Mouse (Mus musculus) urinary bladder, postnatal 10 days (tissue): ENCODE data around the gene Mob1b.
A peak's percentile ranks its signal among the peaks of the same experiment; 100 is the strongest.

Experiments
- DNase-seq: peaks from one replicate; pipeline ENCODE4 v3.0.0; 2022; ENCODE audit warnings: low spot score

Gene Mob1b

DNA sequence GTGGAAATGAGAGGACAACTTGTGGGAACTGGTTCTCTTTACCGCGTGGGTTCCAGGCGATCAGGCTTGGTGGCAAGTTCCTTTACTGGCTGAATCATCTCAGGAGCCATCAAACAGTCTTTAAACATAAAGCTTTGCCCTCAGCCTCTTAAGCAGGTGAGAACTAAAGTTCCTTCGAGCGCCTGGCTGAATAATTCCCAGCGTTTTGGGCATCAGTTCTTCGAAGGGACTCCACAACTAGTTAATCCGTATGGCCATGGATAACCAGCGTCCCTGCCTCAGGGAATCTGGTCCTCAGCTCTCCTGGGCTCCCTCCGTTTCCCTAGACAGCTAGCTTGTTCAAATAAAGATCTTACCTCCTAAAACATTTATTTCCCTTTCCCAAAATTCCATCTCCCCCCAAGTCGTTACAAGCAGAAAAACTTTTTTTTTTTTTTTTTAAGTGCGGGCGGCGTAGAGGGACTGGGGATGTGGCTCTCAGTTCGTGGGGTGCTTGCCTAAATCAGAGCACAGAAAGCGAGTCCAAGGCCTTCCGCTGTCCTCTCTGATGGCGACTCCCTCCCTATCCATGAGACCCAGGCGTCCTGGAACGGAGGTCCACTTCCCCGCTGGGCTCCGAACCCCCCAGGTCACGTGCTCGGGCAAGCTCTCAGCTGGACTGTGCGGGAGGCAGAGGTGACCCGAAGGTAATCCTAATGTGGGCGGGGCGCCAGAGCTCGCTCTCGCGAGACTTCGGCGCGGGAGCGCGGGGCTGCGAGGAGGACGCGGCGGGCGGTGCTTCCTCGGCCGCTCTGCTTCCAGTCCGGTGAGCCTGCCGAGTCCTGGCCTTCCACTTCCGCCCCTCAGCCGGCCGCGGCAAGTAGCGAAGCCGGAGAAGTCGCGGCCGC, at the start of gene Mob1b:
TSS of gene Mob1b (plus strand) at position 740 of the 887 bp plus-strand sequence.
- peak; percentile 96 for DNase-seq

- DNase-seq, result no peak
These were observed 45.8 kb upstream of the Mob1b start for GRCm38 (mm10) chr5:88674703-88675442.

DNA sequence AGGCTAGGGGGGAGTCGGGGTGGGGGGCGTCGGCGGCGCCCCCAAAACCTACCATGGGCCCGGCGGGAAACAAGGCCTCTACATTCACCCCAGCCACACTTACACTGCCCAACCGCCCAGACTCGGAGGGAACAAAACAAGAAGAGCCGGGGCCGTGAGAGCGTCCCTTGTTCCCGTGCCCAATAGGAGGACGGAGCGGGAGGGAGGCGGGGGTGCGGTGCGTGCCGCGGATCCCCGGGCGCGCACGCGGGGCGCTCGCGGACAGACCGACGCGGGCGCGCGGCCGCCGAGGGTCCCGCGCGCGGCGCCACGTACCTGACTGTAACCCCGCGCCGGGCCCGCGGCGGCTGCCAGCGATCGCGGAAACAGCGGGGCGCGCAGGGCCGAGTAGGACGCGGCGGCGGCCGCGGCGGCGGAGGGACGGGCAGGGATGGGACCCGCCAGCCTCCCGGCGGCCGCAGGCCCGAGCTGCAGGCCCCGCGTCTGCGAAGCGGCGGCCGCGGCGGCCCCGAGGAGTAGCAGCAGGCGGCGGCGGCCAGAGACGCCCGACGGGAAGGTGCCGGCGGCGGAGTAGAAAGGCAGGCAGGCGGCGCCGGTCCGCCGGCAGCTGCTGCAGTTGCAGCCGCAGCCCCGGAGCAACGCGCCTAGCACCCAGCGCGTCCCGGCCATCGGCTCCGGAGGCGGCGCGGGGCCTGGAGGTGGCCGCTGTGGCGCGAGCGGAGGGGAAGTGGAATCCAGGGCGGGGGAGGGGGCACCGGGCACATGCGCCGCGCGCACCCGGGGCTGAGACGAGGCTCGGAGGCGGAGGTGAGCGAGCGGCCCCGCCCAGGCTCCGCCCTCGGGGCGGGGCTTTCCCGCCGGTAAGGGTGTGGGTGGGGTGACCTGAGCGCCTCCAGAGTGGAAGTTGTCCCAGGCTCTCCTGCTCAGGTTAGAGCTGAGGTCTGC, 44.9 kb upstream of the Mob1b start, which contains the start of gene Grsf1:
TSS of gene Grsf1 (minus strand) at position 729 of the 945 bp plus-strand sequence.
- DNase-seq, result peak; percentile 56

DNA sequence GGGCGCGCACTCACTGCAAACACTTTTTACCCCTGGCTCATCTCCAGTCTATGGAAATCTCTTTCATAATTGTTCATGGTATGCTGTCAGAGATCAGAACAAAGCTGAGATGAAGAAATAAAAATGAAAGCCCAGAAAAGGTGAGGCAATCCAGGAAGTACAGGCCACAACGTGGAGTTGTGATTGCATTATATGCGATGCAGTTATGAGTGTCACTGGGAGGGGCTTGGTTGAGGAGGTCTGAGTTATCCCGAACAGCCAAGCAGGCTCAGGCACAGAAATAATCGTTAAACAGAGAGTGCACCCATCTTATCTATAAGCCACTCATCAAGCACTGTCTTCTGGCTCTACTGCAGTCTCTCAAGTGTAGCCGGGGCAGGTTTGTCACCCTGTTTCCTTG, 41.7 kb upstream of the Mob1b start:
- DNase-seq, result no peak

GRCm38 (mm10) chr5:88679341-88679740, 41.3 kb upstream of the Mob1b start:
- no peak for DNase-seq

DNA sequence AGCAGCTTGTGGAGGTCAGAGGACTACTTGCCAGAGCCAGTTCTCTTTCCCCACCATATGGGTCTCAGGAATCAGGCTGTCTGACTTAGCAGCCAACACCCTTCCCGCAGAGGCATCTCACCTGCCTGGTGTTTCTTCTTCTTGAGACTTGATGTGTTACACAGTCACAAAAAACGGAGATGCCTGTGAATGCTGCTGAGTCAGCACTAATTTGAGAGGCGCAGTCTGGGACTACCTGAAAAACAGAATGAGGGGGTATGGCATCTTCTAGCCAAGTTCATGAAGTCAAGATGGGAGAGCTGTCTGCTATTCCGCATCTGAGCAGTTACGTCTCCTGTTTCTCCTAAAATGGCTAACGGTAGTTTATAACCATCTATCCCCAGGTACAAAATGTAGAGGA, 40.1 kb upstream of the Mob1b start:
- no peak for DNase-seq

DNA sequence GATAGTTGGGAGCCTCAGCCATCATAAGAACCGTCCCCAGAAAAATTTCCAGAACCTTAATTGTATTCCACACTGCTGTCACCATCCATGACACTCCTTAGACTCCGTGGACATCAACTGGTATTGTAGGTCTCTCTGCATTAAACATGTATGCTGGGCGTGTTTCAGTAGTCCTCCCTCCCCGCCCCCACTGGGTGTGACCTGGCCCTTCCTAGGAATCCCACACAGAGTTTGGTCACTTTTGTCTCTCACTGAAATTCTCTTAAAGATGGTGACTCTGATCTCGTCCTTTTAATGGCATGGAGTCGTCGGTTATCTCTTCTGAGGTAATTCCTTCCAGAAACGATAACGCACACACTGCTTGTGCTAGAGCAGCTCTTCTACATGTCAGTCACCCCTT, 36.9 kb upstream of the Mob1b start:
- no peak for DNase-seq

DNA sequence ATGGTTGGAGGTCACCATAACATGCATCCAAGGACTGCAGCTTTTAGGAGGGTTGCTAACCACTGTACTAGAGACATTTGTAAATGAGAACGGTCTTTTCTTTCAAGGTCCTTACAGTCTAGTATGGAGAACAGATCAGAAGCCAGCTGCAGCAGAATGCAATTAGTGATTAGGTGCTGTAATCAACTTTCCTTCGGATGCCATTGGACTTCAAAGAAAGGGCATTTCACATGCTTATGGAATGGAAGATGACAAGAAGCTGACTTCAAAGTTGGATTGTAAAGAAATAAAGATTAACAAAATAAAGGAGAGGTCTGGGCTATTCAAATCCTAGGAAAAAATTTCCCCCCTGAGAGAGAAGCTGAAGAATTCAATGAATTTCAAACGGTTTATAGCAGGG, 36.4 kb upstream of the Mob1b start:
- no peak for DNase-seq

- DNase-seq, result no peak
These were observed 35.3 kb upstream of the Mob1b start for GRCm38 (mm10) chr5:88685306-88685705.

DNA sequence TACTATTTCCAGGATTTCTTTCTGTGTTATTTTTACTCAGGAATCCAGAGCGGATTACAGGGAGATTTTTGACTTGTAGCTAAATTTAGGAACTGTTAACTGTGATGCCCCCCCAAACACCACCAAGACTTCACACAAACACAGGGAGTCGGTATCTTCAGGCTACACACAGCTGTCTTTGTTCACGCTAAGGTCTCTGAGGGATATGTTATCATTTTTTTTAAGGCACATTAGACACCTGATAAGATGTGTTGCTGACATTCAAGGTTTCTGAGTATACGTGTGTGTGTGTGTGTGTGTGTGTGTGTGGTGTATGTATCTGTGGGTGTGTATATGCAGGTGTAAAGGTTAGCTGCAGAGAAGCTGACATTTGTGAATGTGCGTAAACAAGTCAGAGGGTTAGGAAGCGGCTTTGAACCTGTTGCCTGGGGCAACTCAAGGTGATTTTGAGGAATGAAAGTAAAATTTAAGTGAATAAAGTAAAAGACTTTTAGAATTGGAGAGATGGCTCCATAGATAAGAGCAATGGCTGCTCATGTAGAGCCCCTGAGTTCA, 34.8 kb upstream of the Mob1b start:
- no peak for DNase-seq

DNA sequence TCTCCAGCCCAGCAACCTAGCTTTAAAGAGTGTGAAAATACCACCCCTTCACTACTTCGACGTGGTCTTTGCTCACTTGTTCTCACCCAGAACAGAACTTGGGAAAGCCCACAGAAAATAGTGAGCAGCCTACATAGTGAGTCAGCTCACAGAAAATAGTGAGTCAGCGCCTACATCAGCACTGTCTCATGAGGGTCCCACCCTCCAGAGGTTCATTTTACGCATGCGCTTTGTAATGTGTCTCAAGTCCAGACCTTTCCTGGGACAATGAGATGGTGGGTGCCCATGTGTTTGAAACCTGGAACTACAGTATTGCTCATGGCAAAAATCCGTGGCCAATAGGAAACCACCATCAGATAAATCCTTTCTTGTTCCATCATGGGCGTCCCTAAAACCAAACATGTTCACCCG, 32.7 kb upstream of the Mob1b start:
- DNase-seq, result no peak

DNA sequence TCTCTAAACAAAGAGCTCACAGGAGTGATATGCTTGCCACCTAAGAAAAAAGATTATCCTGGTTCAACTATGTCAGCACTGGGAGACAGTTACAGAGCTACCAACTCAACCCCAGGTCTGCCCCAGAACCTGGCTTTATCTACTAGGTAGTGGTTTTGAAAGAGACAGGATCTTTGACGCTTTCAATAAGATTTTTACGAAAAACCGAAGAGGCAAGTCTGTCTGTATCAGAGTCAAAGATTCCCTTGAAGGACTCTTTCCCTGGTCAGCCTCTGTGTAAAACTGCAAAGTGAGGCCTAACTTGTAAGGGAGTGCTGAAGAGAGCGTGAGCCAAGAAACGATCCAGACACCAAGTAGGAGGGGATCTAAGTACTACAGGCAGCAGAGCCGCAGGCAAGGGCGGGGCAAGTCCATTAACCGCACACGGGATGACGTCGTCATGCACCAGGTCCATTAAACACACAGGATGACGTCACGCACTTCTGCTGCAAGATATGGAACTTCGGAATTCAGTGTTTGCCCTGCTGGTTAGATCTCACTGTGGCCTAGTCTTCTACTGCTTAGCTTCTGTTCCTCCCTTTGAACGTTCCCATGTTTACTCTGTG, 32.0 kb upstream of the Mob1b start:
- DNase-seq, result no peak

DNA sequence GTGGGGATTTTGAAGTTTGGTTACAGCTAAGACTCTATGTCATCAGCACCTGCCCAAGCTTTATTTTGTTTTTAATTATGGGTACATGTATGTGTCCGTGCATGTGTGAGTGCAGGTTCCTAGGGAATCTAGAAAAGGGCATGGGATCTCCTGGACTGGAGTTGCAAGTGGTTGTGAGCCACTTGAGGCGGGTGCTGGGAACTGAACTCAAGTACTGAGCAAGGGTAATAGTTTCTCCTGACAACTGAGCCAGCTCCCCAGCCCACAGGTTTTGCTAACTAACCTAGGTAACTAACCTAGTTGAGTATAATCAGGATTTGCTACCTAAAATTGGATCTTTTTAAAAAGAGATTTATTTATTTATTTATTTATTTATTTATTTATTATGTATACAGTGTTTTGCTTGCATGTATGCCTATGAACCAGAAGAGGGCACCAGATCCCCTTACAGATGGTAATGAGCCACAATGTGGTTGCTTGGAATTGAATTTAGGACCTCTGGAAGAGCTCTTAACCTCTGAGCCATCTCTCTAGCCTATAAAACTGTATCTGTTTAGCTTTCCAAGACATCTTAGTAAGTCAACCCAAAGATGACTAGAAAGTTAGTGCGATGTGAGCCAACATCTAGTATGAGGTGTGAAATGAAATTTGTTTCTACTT, 31.2 kb upstream of the Mob1b start:
- DNase-seq, result no peak

GRCm38 (mm10) chr5:88690681-88691505, 29.8 kb upstream of the Mob1b start:
- no peak for DNase-seq

DNA sequence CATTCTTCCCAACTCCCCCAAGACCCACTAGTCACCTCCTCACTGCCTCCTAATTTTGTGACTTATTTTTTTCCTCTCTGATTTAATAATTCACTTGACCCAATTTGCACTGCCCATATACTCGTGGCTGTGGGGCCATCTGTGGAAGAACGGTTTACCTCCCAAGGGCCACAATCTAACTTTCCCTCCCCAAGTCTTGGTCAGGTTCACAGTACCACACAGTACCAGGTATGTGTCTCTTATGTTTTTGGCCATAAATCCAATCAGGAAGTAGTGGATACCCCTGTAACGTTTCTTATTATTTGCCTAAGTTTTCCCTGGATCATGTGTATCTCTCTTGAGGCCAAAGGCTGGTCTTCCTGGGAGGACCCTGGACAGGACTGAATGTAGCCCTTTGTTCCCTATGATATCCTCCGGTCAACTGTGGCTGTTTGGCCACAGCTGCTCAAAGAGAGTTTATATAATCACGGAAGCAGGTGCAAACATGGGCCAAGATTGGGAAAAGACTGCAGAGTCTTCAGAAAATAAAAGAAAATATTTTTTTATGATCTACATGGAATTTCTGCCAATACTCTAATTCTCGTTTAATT, 29.1 kb upstream of the Mob1b start:
- no peak for DNase-seq

- DNase-seq, result no peak
These were observed 28.1 kb upstream of the Mob1b start for GRCm38 (mm10) chr5:88692586-88692985.

- no peak for DNase-seq
These were observed 27.6 kb upstream of the Mob1b start for GRCm38 (mm10) chr5:88693057-88693456.

DNA sequence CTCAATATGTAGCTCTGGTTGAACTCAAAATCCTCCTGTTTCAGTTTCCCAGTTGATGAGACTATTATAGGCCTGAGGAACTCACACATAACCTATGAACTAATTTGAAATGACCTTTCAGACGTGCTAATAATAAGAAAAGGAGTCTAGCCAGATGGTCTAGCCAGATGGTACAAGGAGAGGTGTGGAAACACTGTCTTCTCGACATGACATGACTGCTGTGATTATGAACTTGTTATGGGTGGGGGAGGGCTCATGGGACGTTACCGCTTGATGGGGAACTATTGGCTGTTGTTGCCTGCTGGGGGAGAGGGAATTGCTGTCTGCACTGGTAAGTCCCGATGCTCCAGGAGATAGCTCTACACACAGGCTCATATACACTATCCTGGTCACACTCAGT, 23.4 kb upstream of the Mob1b start:
- no peak for DNase-seq

- no peak for DNase-seq
These were observed 21.3 kb upstream of the Mob1b start for GRCm38 (mm10) chr5:88699251-88699913.
